Mouse (Mus musculus): ENCODE results near the gene Stk39. TPM values are rescaled to one million over a fixed set of nuclear protein-coding genes. Genes with fewer than 3 reads are reported as not detected.
A peak's percentile ranks its signal among the peaks of the same experiment; 100 is the strongest.
"Not testable (repeated sequence)": the region's sequence is repeated elsewhere in the genome, so short reads cannot be mapped to it uniquely, and the experiment has no call there.

The Stk39 gene
- polyA plus RNA-seq, 1 experiment from 2014 or later = 77.2 TPM

DNA sequence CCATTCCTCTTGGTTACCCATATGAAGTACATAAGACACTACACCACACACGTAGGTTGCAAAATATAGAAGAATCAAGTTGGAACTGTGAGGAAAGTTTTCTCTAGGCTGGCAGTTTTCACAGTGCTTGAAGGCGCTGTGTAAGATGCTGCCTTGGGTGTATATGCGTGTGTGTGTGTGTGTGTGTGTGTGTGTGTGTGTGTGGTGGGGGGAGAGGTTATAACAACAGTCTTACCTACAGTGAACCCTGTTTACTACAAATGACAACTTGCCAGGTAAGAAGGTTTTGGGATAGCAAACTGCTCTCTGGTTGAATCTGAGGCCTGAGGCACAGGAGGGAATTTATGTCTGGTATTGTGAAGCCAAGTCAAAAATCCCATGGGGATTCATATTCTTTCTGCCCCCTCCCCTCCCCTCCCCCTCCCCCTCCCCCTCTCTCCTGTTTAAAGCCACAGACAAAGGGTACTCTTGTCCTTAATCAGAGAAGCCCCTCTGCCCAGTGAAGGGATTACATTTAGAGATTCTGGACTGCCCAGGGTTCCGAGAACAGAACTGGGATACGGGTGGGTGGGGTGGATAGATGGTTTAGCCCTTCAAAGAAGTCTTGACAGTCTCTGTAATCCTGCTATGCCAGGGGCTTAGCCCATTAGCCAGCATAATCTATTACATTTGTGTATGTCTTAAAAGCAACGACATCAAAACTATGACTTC, 219.9 kb downstream of the Stk39 start:
- WGBS = 88% methylated on average over 6 of the region's 6 CpGs
- no peaks in the 10 kb centered on the region for H3K27me3 ChIP-seq (replicated peaks)
- no peaks in the 10 kb centered on the region for H3K9me3 ChIP-seq (replicated peaks)
- H3K36me3 ChIP-seq = peaks cover 21% of the 10 kb centered on the region
- ATAC-seq (ENCODE audit: insufficient number of reproducible peaks, low FRiP score) = no peak
- 0 out of 2 replicates have a peak, but pooled peaks cover 3% of the 10 kb centered on the region for H3K4me1 ChIP-seq (replicated peaks)
- H3K4me2 ChIP-seq = no peak overlapping the region
- H3K27ac ChIP-seq (ENCODE audit: poor library complexity, severe bottlenecking) = no peak overlapping the region
- H3K4me3 ChIP-seq = no peak overlapping the region
- H3K9ac ChIP-seq = no peak overlapping the region

DNA sequence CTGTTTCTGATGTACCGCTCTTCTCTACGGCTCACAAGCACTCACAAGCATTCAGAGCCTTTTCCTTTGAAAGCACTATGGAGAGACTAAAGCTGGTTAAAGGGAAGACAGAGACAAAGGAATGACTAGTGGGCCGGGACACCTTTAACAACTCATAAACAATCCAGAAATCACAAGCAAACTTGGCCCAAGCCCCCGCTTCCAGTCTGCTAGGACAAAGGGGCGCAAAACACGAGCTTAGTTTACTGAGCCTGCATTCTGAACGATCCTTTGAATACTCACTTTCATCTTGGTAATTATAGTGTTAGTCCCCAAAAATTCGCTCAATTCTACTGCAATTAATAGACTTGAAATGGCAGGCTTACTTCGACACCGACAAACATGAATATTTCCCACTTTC, 221.2 kb downstream of the Stk39 start:
- no peak for ATAC-seq (ENCODE audit: insufficient number of reproducible peaks, low FRiP score)
- Histone ChIP-seq H3K27ac (ENCODE audit: poor library complexity, severe bottlenecking) (no peak overlapping the region), H3K4me2 (no peak overlapping the region), H3K4me3 (no peak overlapping the region), H3K4me1 (replicated peaks) (peaks cover 8% of the 10 kb centered on the region; the same call in 1 of the 2 replicates), H3K36me3 (peaks cover 16% of the 10 kb centered on the region), H3K9me3 (replicated peaks) (no peaks in the 10 kb centered on the region), H3K9ac (no peak overlapping the region), H3K27me3 (replicated peaks) (no peaks in the 10 kb centered on the region)
- 88% methylated on average over 10 of the region's 10 CpGs for WGBS

DNA sequence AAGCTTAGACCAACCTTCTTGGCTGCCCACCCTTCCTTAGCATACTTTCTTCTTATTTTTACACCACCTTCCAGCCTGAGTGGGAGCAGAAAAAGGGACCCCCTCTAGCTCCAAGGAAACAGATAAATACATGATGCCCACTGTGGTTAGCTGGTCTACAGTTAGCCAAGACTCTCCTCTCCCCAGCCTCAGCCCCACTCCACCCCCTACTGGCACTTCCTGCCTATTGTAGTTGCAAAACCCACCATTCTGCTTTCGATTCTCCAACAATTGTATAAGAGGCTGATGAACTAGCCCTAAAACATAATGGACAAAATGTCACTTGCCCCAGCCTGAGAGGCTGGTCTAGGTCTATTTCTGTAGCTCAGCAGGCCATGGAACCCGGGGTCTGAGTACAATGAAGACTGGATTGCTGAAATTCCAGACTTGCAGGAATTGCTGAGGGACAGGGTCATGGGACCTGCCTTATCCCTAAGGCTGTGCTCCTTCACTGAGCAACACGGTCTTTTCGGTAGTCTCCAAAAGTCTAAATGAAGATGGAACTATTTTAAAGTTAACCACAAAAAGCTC, 222.1 kb downstream of the Stk39 start:
- no peak overlapping the region for H3K4me3 ChIP-seq
- H3K36me3 ChIP-seq = peaks cover 16% of the 10 kb centered on the region
- ATAC-seq (ENCODE audit: insufficient number of reproducible peaks, low FRiP score) = no peak
- H3K9ac ChIP-seq = no peak overlapping the region
- no peaks in the 10 kb centered on the region for H3K9me3 ChIP-seq (replicated peaks)
- no peaks in the 10 kb centered on the region for H3K27me3 ChIP-seq (replicated peaks)
- 56% methylated on average over 4 of the region's 4 CpGs for WGBS
- H3K27ac ChIP-seq (ENCODE audit: poor library complexity, severe bottlenecking) = no peak overlapping the region
- peaks cover 8% of the 10 kb centered on the region for H3K4me1 ChIP-seq (replicated peaks)
- no peak overlapping the region for H3K4me2 ChIP-seq

DNA sequence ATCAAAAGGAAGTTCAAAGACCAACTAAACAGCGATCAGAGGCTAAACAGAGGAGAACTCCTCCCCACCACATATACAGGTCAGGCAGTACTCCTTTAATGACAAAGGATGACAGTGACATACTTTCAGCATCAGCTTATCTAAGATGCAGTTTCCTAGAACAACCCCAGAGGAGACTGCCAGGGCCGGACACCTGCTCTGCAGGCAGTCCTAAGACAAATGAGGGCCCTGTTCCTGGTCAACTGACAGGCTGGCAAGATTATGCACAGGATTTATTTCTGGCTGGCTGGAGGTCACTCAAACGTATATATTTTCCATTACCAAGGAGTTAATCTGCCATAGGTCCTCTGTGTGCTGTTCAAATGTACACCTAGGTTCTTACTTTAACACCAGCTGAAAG, 225.8 kb downstream of the Stk39 start:
- Histone ChIP-seq H3K9ac (no peak overlapping the region), H3K4me3 (no peak overlapping the region), H3K27me3 (replicated peaks) (no peaks in the 10 kb centered on the region), H3K27ac (ENCODE audit: poor library complexity, severe bottlenecking) (0 out of 2 replicates have a peak overlapping the region, but pooled peaks have one; percentile 25), H3K4me1 (replicated peaks) (peaks cover 32% of the 10 kb centered on the region), H3K9me3 (replicated peaks) (no peaks in the 10 kb centered on the region), H3K36me3 (peaks cover 26% of the 10 kb centered on the region), H3K4me2 (no peak overlapping the region)
- no peak for ATAC-seq (ENCODE audit: insufficient number of reproducible peaks, low FRiP score)
- WGBS = 46% methylated on average over 3 of the region's 3 CpGs

DNA sequence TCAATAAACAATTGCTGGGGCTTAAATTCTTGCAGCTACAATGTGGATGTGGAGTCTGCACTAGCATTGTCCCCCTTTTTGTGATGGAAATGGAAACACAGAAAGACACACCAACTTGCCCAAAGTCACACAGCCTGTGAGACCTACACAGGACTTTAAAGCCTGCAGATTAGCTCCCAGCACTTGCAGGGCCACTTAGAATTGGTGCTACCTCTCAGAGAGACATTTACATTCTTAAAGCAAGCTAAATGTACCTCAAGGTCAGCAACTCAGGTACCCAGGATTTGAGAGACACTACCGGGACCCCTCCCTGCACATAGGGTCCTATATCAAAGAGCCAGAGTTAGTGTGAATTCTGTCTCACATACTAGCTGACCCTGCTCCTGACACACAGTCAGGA, 227.5 kb downstream of the Stk39 start:
- WGBS = 69% methylated on average over 1 of the region's 1 CpGs
- Histone ChIP-seq H3K4me3 (no peak overlapping the region), H3K9ac (no peak overlapping the region), H3K27me3 (replicated peaks) (no peaks in the 10 kb centered on the region), H3K4me1 (replicated peaks) (peaks cover 28% of the 10 kb centered on the region), H3K4me2 (no peak overlapping the region), H3K27ac (ENCODE audit: poor library complexity, severe bottlenecking) (0 out of 2 replicates have a peak overlapping the region, but pooled peaks have one; percentile 21), H3K9me3 (replicated peaks) (no peaks in the 10 kb centered on the region), H3K36me3 (peaks cover 23% of the 10 kb centered on the region)
- ATAC-seq (ENCODE audit: insufficient number of reproducible peaks, low FRiP score) = no peak

DNA sequence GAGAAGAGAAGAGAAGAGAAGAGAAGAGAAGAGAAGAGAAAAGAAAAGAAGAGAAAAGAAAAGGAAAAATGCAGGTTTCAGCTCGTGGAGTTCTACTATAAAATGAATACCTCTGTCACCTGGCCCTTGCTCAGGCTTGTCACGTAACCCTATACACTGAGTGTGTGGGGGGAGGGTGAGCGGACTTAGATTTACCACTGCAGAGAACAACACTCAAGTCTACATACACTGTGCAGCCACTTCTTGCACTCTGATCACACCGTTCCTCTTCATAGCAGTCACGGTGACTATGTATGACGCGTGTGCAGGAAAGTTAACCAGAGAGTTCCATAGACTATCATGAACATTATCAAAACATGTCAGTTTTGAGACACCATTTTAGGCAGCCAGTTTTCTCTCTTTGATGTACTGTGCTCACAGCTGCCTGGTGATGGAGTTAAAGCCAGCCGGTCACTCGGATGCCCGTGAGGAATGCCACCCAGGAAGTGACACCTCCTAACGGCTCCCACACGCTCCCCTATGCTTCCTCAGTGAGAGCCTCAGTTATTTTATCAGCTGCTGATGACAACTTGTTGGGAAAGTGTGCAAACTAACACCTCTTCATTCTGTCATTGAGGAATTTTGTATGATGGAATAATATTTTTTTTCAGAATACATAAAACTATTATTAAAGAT, 228.1 kb downstream of the Stk39 start:
- no peak overlapping the region for H3K4me3 ChIP-seq
- peak; percentile 53; the same call in 1 of the 2 replicates for ATAC-seq (ENCODE audit: insufficient number of reproducible peaks, low FRiP score)
- no peak overlapping the region for H3K4me2 ChIP-seq
- peak overlapping the region; percentile 59; the same call in 1 of the 2 replicates for H3K27ac ChIP-seq (ENCODE audit: poor library complexity, severe bottlenecking)
- WGBS = 51% methylated on average over 12 of the region's 12 CpGs
- H3K36me3 ChIP-seq = peaks cover 23% of the 10 kb centered on the region
- no peak overlapping the region for H3K9ac ChIP-seq
- no peaks in the 10 kb centered on the region for H3K9me3 ChIP-seq (replicated peaks)
- no peaks in the 10 kb centered on the region for H3K27me3 ChIP-seq (replicated peaks)
- H3K4me1 ChIP-seq (replicated peaks) = peaks cover 28% of the 10 kb centered on the region

DNA sequence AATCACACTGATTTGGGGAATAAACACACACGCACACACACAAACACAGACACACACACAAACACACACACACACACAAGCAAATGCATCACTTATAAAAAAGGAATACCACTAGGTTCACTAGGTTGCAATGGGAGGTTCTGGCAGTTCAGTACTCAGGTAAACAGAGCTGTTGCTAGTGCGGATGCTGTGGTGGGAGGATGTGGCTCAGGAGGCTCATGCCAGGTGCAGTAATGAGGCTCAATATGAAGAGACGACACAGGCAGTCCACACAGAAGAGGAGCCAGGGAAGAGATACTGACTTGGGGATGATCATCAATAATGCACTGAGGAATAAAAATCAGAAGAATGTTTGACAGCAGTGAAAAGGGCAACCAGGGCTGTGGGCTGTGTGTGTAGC, 228.8 kb downstream of the Stk39 start:
- H3K27ac ChIP-seq (ENCODE audit: poor library complexity, severe bottlenecking) = peak overlapping the region; percentile 11; the same call in 1 of the 2 replicates
- H3K4me3 ChIP-seq = no peak overlapping the region
- no peaks in the 10 kb centered on the region for H3K27me3 ChIP-seq (replicated peaks)
- 82% methylated on average over 3 of the region's 3 CpGs for WGBS
- H3K4me1 ChIP-seq (replicated peaks) = peaks cover 28% of the 10 kb centered on the region
- peaks cover 21% of the 10 kb centered on the region for H3K36me3 ChIP-seq
- H3K9ac ChIP-seq = no peak overlapping the region
- H3K4me2 ChIP-seq = no peak overlapping the region
- ATAC-seq (ENCODE audit: insufficient number of reproducible peaks, low FRiP score) = no peak
- H3K9me3 ChIP-seq (replicated peaks) = no peaks in the 10 kb centered on the region

DNA sequence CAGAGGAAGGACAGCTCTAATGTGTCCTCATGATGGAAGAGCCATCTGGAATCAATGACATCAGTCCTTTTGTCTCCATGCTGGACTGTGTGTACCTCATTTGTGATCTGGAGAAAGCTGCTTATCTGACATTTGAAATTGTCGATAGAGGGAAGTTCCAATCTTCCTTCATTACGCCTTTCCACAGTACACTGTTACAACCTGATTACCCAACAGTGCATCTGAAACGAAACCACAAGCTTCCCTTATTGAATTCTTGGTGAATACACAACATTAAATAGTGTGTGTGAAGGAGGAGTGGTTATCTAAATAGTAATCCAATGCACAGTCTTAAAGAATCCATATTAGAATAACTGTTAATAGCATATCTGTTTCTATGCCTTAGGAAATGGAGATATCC, 230.0 kb downstream of the Stk39 start:
- Histone ChIP-seq H3K4me1 (replicated peaks) (peaks cover 28% of the 10 kb centered on the region), H3K4me3 (no peak overlapping the region), H3K9me3 (replicated peaks) (no peaks in the 10 kb centered on the region), H3K9ac (no peak overlapping the region), H3K27ac (ENCODE audit: poor library complexity, severe bottlenecking) (no peak overlapping the region), H3K4me2 (no peak overlapping the region), H3K36me3 (peaks cover 12% of the 10 kb centered on the region; the same call in 1 of the 2 replicates), H3K27me3 (replicated peaks) (no peaks in the 10 kb centered on the region)
- 79% methylated on average over 3 of the region's 3 CpGs for WGBS
- no peak for ATAC-seq (ENCODE audit: insufficient number of reproducible peaks, low FRiP score)

DNA sequence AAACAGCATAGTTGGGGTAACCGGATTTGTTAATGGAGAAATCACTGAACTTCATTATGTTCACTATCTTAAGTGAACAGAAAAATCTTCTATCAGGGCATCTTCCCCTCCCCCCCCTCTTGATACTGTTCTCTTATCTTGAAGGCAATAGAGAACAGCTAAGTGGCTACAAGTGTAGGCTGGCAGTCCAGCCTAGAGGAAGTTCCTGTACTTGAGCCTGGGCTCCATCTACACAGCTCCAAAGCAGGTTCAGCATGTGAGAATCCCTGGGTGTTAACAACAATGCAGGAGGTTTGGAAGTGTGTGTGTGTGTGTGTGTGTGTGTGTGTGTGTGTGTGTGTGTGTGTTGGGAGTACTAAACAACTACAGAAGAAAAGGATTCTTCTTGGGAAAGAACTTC, 230.4 kb downstream of the Stk39 start:
- Histone ChIP-seq H3K27me3 (replicated peaks) (no peaks in the 10 kb centered on the region), H3K9ac (no peak overlapping the region), H3K9me3 (replicated peaks) (no peaks in the 10 kb centered on the region), H3K36me3 (peaks cover 12% of the 10 kb centered on the region; the same call in 1 of the 2 replicates), H3K4me2 (no peak overlapping the region), H3K4me3 (no peak overlapping the region), H3K4me1 (replicated peaks) (peaks cover 28% of the 10 kb centered on the region), H3K27ac (ENCODE audit: poor library complexity, severe bottlenecking) (no peak overlapping the region)
- no peak for ATAC-seq (ENCODE audit: insufficient number of reproducible peaks, low FRiP score)
- 65% methylated on average over 1 of the region's 1 CpGs for WGBS

DNA sequence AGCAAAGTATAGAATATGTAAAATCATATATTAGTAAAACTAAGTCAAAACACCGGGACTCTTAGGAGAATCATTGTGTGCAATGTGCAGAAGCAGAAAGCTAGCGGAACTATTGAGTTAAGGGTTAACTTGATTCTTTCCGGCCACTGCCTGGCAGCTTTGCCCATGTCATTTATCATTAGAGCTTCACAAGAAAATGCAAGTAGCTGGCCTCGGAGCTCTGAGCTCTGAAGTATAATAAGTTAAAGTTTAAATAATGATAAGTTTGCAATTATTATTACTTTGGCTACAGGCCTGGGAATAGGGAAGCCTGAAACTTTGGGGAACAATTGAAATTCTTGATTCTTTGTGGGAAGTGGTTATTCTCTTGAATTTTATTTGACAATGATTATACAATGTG, 232.7 kb downstream of the Stk39 start:
- H3K4me1 ChIP-seq (replicated peaks) = peaks cover 18% of the 10 kb centered on the region
- H3K9me3 ChIP-seq (replicated peaks); ATAC-seq (ENCODE audit: insufficient number of reproducible peaks, low FRiP score); H3K9ac ChIP-seq; H3K4me3 ChIP-seq; H3K4me2 ChIP-seq; H3K27ac ChIP-seq (ENCODE audit: poor library complexity, severe bottlenecking); H3K27me3 ChIP-seq (replicated peaks): not testable (repeated sequence)
- WGBS = 50% methylated on average over 4 of the region's 4 CpGs
- H3K36me3 ChIP-seq = peaks cover 12% of the 10 kb centered on the region; the same call in 1 of the 2 replicates

DNA sequence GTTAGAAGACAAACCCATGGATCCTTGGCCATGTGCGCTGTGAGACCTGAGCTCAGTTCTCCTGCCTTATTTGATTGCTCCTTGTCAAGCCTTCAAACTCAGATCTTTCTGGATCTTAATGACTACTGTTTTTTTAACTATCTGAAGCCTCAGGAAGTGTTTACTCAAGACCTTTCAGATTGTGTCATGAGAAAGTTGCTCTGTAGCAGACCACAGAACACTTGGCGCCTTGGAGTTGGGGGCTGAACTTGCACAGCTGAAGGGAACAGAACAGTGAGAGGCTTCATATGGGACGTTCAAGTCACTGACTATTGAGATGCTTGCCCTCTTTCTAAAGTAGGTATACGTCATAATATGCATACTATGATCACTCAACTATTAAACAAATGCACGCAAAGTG, 239.1 kb downstream of the Stk39 start:
- Histone ChIP-seq H3K9me3 (replicated peaks) (no peaks in the 10 kb centered on the region), H3K36me3 (peaks cover 16% of the 10 kb centered on the region), H3K27ac (ENCODE audit: poor library complexity, severe bottlenecking) (no peak overlapping the region), H3K27me3 (replicated peaks) (no peaks in the 10 kb centered on the region), H3K9ac (no peak overlapping the region), H3K4me1 (replicated peaks) (0 out of 2 replicates have a peak, but pooled peaks cover 5% of the 10 kb centered on the region), H3K4me2 (no peak overlapping the region), H3K4me3 (no peak overlapping the region)
- no peak for ATAC-seq (ENCODE audit: insufficient number of reproducible peaks, low FRiP score)
- 89% methylated on average over 5 of the region's 5 CpGs for WGBS

Measured in heart, embryonic 12.5 days (tissue).